Mouse (Mus musculus) telencephalon, adult 2 months (tissue): ENCODE results near the gene Olfr764-ps1.
"Not testable (repeated sequence)": the region's sequence is repeated elsewhere in the genome, so short reads cannot be mapped to it uniquely, and the experiment has no call there.

Experiments used
- DNase-seq: peaks from one replicate; pipeline ENCODE4 v3.0.0-alpha.2; 2011; ENCODE audit warnings: low read depth, low spot score

Gene Olfr764-ps1

DNA sequence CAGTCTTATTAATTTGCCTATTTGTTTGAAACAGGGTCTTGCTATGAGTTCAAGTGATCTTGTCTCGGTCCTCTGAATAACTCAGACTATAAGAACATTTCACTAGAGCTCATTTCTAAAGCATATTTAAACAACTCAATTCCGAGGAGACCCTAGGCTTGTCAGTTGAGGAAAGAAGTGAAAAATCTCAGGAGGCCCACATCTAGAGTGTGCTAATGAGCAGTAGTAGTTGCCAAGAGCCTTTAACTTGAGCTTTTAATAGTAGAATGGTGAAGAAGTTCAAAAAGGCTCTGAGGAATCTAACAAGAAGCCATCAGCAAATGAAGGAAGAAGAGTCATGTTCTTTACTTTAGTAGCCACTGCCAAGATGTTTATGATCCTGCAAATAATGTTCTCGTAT is at the start of gene Olfr764-ps1:
Olfr764-ps1 (minus strand) TSS at position 101 of the 400 bp plus-strand sequence.
- DNase-seq: no peak

DNA sequence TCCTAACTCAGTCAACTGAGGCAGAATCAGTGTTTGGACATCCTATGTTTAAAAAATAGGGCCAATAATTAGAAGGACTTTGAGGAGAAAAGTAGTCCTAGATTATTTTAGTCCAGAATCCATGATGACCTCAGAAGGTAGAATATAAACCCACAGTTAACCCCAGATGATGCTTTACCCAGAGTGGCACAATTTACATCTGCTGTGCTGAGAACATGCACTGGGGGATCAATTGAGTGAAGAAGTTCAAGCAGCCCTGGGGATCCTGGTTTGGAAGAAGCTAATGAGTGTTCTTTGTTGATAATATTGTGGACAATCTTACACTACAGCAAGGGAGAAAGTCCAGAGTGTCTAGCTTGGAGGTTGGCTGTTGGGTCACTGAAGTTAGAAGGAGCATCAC is 43.1 kb upstream of the Olfr764-ps1 start, which contains the start of gene Olfr767:
Olfr767 (minus strand) TSS at position 101 of the 400 bp plus-strand sequence.
- not testable (repeated sequence) for DNase-seq

DNA sequence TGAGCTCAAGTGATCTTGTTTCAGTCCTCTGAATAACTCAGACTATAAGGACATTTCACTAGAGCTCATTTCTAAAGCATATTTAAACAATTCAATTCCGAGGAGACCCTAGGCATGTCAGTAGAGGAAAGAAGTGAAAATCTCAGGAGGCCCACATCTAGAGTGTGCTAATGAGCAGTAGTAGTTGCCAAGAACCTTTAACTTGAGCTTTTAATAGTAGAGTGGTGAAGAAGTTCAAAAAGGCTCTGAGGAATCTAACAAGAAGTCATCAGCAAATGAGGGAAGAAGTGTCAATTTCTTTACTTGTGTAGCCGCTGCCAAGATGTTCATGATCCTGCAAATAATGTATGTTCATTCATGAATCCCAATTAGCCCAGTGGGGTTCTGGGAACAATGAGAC is 29.2 kb upstream of the Olfr764-ps1 start, which contains the start of gene Olfr766-ps1:
Olfr766-ps1 (minus strand) TSS at position 101 of the 400 bp plus-strand sequence.
- DNase-seq: no peak

- not testable (repeated sequence) for DNase-seq
Observed at GRCm38 (mm10) chr10:129049898-129050297, 10.2 kb upstream of the Olfr764-ps1 start, which contains the start of gene Olfr765. Olfr765 (minus strand) TSS chr10:129049998.

DNA sequence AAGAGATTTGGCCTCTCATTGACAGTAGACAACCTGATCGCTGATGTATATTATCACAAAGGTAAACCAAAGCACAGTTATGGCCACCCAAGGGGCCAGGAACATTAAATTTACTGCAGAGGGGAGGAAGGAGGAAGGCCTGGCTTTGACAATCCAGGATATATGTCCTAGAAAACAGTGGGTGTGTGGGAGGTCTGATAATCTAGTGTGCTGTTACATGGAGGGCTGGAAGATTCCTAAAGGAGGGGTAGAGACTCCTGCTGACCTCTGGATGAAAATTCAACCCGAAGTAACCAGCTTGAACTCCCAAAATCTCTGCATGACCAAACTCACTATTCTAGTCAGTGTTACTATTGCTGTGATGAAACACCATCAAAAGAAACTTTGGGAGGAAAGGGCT is 11.4 kb downstream of the Olfr764-ps1 start:
- DNase-seq: no peak

DNA sequence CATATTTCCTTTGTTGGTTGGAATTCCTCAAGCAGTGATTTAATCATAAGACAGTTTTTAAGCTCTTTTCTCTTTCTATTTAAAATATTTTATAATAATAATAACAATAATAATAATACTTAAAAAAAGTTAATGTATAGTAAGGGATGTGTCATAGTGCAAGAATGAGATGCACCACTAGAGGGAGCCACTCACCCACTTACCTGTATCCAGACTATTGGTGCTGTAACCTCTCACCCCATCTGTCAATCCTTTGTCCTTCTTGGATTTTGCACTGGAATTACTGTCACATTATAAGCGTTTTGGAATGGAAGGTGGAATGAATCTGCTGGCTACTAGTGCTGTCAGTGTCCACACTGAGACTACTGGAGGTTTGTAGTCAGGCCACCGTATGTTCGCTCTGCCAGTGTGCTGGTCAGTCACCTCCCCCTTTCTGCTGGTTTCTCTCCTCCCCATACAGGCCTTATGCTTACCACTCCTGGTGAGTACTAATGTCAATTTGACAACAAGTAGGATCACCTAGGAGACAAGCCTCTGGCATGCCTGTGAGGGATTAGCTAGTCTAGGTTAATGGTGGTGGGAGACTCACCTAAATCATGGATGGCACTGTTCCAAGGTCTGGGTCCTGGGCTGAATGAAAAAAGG is 13.6 kb downstream of the Olfr764-ps1 start:
- no peak for DNase-seq

- no peak for DNase-seq
Observed at GRCm38 (mm10) chr10:129023319-129023718, 16.4 kb downstream of the Olfr764-ps1 start.

GRCm38 (mm10) chr10:129014477-129014876 is 25.2 kb downstream of the Olfr764-ps1 start:
- DNase-seq: no peak

GRCm38 (mm10) chr10:129011511-129011910 is 28.2 kb downstream of the Olfr764-ps1 start:
- not testable (repeated sequence) for DNase-seq

GRCm38 (mm10) chr10:129010288-129010841 is 29.3 kb downstream of the Olfr764-ps1 start, which contains the start of gene Olfr763:
Olfr763 (plus strand) TSS chr10:129010791.
- DNase-seq: no peak

GRCm38 (mm10) chr10:129004032-129004920 is 35.4 kb downstream of the Olfr764-ps1 start:
- DNase-seq: no peak

- DNase-seq: no peak
Observed at GRCm38 (mm10) chr10:128996523-128997040, 43.1 kb downstream of the Olfr764-ps1 start.

DNA sequence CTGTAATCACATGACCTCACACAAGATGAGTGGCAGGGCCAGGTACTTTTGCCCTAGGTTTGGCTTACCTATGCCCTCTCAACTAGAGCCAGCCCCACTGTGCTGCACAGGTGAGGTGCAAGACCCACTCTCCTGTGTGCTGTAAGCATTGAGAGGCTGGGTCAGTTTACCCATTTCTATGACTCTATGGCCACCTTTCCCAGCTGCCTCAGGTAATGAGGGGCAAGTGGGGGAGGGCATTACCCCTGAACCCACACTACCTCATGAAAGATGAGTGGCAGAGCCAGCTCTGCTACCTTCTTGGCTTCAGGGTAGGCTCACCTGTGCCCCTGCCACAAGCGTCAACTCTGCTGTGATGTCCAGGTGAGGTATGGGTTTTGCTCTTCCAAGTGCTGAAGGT is 43.9 kb downstream of the Olfr764-ps1 start:
- no peak for DNase-seq

- DNase-seq: no peak
Observed at GRCm38 (mm10) chr10:128990994-128991393, 48.7 kb downstream of the Olfr764-ps1 start.

DNA sequence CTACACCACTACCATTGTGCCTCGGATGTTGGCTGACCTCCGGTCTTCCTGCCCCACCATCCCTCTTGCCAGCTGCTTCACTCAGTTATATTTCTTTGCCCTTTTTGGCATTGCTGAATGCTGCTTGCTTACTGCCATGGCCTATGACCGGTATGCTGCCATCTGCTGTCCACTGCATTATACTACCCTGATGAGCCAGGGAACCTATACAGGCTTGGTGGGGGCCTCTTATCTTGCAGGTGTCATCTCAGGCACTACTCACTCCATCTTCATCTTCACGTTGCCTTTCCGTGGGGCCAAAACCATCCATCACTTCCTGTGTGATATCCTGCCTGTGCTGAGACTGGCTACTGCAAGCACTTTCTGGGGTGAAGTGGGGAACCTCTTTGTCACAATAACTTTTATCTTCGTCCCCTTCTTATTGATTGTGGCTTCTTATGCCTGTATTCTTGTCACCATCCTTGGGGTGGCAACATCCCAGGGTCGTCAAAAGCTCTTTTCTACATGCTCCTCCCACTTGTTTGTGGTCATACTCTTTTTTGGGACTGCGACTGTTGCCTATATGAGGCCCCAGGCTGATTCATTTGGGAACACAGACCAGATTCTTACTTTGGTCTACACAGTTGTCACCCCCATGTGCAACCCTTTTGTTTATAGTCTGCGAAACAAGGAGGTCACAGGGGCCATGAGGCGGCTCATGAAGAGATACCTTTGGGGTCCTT is 49.4 kb downstream of the Olfr764-ps1 start:
- DNase-seq: not testable (repeated sequence)

- not testable (repeated sequence) for DNase-seq
Observed at GRCm38 (mm10) chr10:128989131-128989530, 50.6 kb downstream of the Olfr764-ps1 start, which contains the start of gene Olfr9. Olfr9 (plus strand) TSS chr10:128989431.
